Mouse (Mus musculus) liver, postnatal 0 days (tissue): ENCODE data around the gene Actr10. TPM values are rescaled to one million over a fixed set of nuclear protein-coding genes. Genes with fewer than 3 reads are reported as not detected.

Experiments
- ATAC-seq: fragments of 200-750 bp; cut with Nextera tagmentation; 2 replicates; pipeline ENCODE4 v1.8.0; 2017; ENCODE audit warnings: mild to moderate bottlenecking, moderate library complexity
- DNase-seq: peaks from one replicate; pipeline ENCODE4 v3.0.0-alpha.2; 2016
- H3K27ac ChIP-seq: fragments of 300-500 bp; sonication (generic); 2 replicates; pipeline ENCODE4 v1.5.1; 2014; ENCODE audit warnings: antibody characterized with exemption, moderate library complexity, mild to moderate bottlenecking, low read depth
- H3K27me3 ChIP-seq: fragments of 300-500 bp; sonication (generic); 2 replicates; pipeline ENCODE4 v1.6.1; 2014; ENCODE audit warnings: low read length, control low read depth, mixed read lengths; ENCODE audit not compliant: insufficient read depth
- H3K36me3 ChIP-seq: fragments of 300-500 bp; sonication (generic); replicated peaks from 2 replicates; pipeline ENCODE4 v1.6.1; 2014; ENCODE audit warnings: mild to moderate bottlenecking, control low read depth, low read length, moderate library complexity, mixed read lengths; ENCODE audit not compliant: insufficient read depth
- H3K4me1 ChIP-seq: fragments of 300-500 bp; sonication (generic); 2 replicates; pipeline ENCODE4 v1.6.1; 2014; ENCODE audit warnings: antibody characterized with exemption, mild to moderate bottlenecking, control low read depth; ENCODE audit not compliant: insufficient read depth
- H3K4me2 ChIP-seq: fragments of 300-500 bp; sonication (generic); 2 replicates; pipeline ENCODE4 v1.6.1; 2014; ENCODE audit warnings: low read depth, mild to moderate bottlenecking, low read length, moderate library complexity, mixed read lengths
- H3K4me3 ChIP-seq: fragments of 300-500 bp; sonication (generic); 2 replicates; pipeline ENCODE4 v1.5.1; 2014; ENCODE audit warnings: low read depth, low read length
- H3K9ac ChIP-seq: fragments of 300-500 bp; sonication (generic); replicated peaks from 2 replicates; pipeline ENCODE4 v1.6.1; 2014; ENCODE audit warnings: mild to moderate bottlenecking, moderate library complexity
- H3K9me3 ChIP-seq: fragments of 300-500 bp; sonication (generic); 2 replicates; pipeline ENCODE4 v1.6.1; 2016; ENCODE audit warnings: mild to moderate bottlenecking, control low read depth, low read length, mixed read lengths
- CTCF ChIP-seq: sonication (generic); IDR thresholded peaks from 2 replicates; pipeline ENCODE4 v1.5.1; 2016; ENCODE audit warnings: antibody characterized with exemption, low read depth
- EP300 ChIP-seq: IDR thresholded peaks from 2 replicates; pipeline ENCODE4 v1.6.1; 2016; ENCODE audit warnings: antibody characterized with exemption, low read depth, mild to moderate bottlenecking
- WGBS: fragments of 180-500 bp; shearing (Covaris S2); extraction: QIAGEN DNeasy Blood & Tissue Kit; methylation state at CpG from one replicate; pipeline ENCODE4 v1.1.7; 2014; ENCODE audit not compliant: insufficient replicate concordance; 5-methylcytosine and 5-hydroxymethylcytosine counted together
- polyA plus RNA-seq: library from polyadenylated mRNA; unstranded; fragments of >200 nt; fragmentation: Nextera tagmentation; extraction: Ambion mirVana; gene quantifications from 2 replicates; pipeline ENCODE4 v1.2.1, GENCODE M21; 2015

Actr10 gene
- polyA plus RNA-seq, 1 experiment from 2014 or later, result 108 TPM

DNA sequence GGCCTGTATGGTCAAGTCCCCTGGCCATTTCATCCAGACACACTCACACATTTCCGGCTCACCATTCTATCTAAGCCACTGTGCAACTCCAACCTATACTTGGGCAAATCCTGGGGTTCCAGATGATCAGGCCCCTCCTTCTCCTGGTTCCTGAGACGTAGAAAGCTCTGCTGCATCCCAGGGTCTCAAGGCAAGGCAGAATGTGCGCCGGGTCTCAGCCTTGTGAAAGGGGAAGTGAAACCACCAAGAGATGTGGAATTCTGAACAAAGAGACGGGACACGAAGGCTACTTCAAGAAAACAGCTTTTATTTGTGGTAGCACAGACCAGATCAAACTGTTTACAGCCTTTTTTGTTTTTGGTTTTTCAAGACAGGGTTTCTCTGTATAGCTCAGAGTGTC is 68.5 kb downstream of the Actr10 start:
- H3K27ac ChIP-seq, result no peak overlapping the region
- no peaks in the 10 kb centered on the region for H3K9me3 ChIP-seq
- peaks cover 51% of the 10 kb centered on the region for H3K36me3 ChIP-seq
- no peak overlapping the region for H3K9ac ChIP-seq
- no peaks in the 10 kb centered on the region for H3K27me3 ChIP-seq
- WGBS, result 68% methylated on average over 6 of the region's 6 CpGs
- H3K4me2 ChIP-seq, result no peak overlapping the region
- DNase-seq (no peak), ATAC-seq (no peak)
- H3K4me3 ChIP-seq, result no peak overlapping the region
- no peaks in the 10 kb centered on the region; the same call in 1 of the 2 replicates for H3K4me1 ChIP-seq
- TF ChIP-seq CTCF (no peak), EP300 (no peak)

- Histone ChIP-seq H3K4me2 (no peak overlapping the region), H3K4me1 (no peaks in the 10 kb centered on the region; the same call in 1 of the 2 replicates), H3K9ac (no peak overlapping the region), H3K36me3 (peaks cover 52% of the 10 kb centered on the region), H3K9me3 (no peaks in the 10 kb centered on the region), H3K4me3 (no peak overlapping the region), H3K27ac (peak overlapping the region; percentile 24; the same call in 1 of the 2 replicates), H3K27me3 (no peaks in the 10 kb centered on the region)
- DNase-seq (no peak), ATAC-seq (peak; percentile 40; the same call in 1 of the 2 replicates)
- TF ChIP-seq EP300 (no peak), CTCF (no peak)
- 57% methylated on average over 7 of the region's 7 CpGs for WGBS
These were observed 69.2 kb downstream of the Actr10 start for GRCm38 (mm10) chr12:71006901-71007300.

GRCm38 (mm10) chr12:71009769-71010168 is 72.1 kb downstream of the Actr10 start:
- TF ChIP-seq CTCF (no peak), EP300 (no peak)
- no peak overlapping the region for H3K4me3 ChIP-seq
- H3K4me2 ChIP-seq, result no peak overlapping the region
- no peaks in the 10 kb centered on the region for H3K9me3 ChIP-seq
- 71% methylated on average over 4 of the region's 4 CpGs for WGBS
- DNase-seq, result no peak
- H3K36me3 ChIP-seq, result peaks cover 56% of the 10 kb centered on the region
- no peaks in the 10 kb centered on the region for H3K27me3 ChIP-seq
- H3K27ac ChIP-seq, result no peak overlapping the region
- no peak for ATAC-seq
- H3K9ac ChIP-seq, result no peak overlapping the region
- peaks cover 13% of the 10 kb centered on the region for H3K4me1 ChIP-seq

Other genes starting within 250 kb of the Actr10 start
- gene Frmd6, start 112.3 kb upstream of the Actr10 start, polyA plus RNA-seq, result 2.0 and 2.4 TPM in 2 replicates
- gene Psma3, start 36.8 kb downstream of the Actr10 start, polyA plus RNA-seq, result 288 and 297 TPM in 2 replicates
- gene Arid4a, start 78.1 kb downstream of the Actr10 start, polyA plus RNA-seq, result 19.3 and 20.6 TPM in 2 replicates
- not detected in 2 replicates for gene Tomm20l, start 173.6 kb downstream of the Actr10 start, polyA plus RNA-seq
- gene Timm9, start 198.8 kb downstream of the Actr10 start, polyA plus RNA-seq, result 58.2 and 61.9 TPM in 2 replicates
- gene 2700049A03Rik, start 199.0 kb downstream of the Actr10 start, polyA plus RNA-seq, result 2.2 and 2.4 TPM in 2 replicates